Mouse (Mus musculus): Measurements from ENCODE around the gene Tgds.
"Not testable (repeated sequence)": the region's sequence is repeated elsewhere in the genome, so short reads cannot be mapped to it uniquely, and the experiment has no call there.

Tgds gene

GRCm38 (mm10) chr14:118131931-118132641, 469 bp downstream of the Tgds start:
- DNase-seq (ENCODE audit: low spot score): peak; percentile 22

DNA sequence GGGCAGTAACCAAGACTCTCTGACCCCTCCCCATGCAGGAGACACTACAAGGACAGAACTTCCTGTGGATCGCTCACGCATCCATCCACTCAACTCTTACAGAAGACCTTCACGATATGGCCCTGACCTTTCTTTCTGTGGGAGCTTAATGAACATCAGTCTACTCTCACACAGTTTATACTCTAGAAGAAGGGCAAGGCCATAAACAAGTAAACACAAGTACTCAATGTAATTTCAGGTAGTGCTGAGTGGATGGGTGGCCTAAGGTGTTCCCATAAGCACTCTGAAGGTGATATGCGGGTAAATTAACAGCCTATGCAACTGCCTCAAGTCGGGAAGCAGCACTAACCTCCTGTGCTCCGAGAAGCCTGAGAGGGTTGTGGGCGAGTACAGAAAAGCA, 1.1 kb downstream of the Tgds start:
- DNase-seq (ENCODE audit: low spot score): no peak

DNA sequence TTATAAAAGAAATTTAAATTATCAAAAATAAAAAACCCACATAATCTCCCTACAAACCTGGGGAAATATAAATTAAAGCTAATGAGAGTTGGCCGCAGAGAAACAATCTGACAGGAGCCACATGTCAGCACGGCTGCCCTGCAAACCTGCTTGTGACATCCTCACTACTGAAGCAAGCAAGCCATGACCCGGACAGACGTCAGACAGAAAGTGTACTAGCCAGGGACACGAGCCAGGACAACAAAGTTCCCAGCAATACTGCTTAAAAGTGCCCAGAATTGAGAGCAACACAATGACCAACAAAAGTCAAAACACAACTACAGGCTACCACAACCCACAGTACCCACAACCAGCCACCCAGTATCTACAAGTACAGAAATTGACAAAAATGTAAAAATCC, 6.3 kb downstream of the Tgds start:
- DNase-seq (ENCODE audit: low spot score): no peak

- no peak for DNase-seq (ENCODE audit: low spot score)
Observed at GRCm38 (mm10) chr14:118124771-118125170, 7.8 kb downstream of the Tgds start.

- DNase-seq (ENCODE audit: low spot score): no peak
Observed at GRCm38 (mm10) chr14:118124129-118124528, 8.4 kb downstream of the Tgds start.

GRCm38 (mm10) chr14:118113116-118113515, 19.4 kb downstream of the Tgds start:
- no peak for DNase-seq (ENCODE audit: low spot score)

DNA sequence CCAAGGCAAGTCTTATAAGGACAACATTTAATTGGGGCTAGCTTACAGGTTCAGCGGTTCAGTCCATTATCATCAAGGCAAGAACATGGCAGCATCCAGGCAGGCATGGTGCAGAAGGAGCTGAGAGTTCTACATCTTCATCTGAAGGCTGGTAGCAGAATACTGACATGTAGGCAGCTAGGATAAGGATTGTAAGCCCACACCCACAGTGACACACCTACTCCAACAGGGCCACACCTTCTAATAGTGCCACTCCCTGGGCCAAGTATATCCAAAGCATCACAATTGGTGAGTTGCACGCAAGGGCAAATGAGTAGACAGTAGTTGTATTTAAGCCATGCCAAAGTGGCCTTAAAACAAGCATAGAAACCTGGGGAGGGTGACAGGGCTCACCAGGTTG, 25.1 kb downstream of the Tgds start:
- DNase-seq (ENCODE audit: low spot score): not testable (repeated sequence)

GRCm38 (mm10) chr14:118101227-118101990, 31.1 kb downstream of the Tgds start:
- no peak for DNase-seq (ENCODE audit: low spot score)

DNA sequence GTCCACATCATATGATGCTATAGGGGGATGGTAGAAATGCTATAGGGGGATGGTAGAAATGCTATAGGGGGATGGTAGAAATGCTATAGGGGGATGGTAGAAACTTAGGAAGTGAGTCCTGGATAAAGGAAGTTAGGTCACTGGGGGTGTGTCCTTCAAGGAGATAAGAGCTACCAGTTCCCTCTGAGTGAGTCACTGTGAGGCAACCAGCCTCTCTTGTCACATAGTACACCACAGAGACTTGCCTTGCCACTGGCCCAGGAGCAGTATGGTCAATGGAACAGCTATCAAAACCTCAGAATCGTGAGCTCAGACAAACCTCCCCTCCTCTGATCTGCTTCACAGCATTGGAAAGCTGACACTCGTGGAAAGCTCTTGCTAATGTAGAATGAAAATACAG, 34.3 kb downstream of the Tgds start:
- DNase-seq (ENCODE audit: low spot score): no peak

- DNase-seq (ENCODE audit: low spot score): no peak
Observed at GRCm38 (mm10) chr14:118089806-118090392, 42.7 kb downstream of the Tgds start.

GRCm38 (mm10) chr14:118089215-118089805, 43.2 kb downstream of the Tgds start:
- peak; percentile 86 for DNase-seq (ENCODE audit: low spot score)

- DNase-seq (ENCODE audit: low spot score): peak; percentile 35
Observed at GRCm38 (mm10) chr14:118088437-118089207, 43.9 kb downstream of the Tgds start.

DNA sequence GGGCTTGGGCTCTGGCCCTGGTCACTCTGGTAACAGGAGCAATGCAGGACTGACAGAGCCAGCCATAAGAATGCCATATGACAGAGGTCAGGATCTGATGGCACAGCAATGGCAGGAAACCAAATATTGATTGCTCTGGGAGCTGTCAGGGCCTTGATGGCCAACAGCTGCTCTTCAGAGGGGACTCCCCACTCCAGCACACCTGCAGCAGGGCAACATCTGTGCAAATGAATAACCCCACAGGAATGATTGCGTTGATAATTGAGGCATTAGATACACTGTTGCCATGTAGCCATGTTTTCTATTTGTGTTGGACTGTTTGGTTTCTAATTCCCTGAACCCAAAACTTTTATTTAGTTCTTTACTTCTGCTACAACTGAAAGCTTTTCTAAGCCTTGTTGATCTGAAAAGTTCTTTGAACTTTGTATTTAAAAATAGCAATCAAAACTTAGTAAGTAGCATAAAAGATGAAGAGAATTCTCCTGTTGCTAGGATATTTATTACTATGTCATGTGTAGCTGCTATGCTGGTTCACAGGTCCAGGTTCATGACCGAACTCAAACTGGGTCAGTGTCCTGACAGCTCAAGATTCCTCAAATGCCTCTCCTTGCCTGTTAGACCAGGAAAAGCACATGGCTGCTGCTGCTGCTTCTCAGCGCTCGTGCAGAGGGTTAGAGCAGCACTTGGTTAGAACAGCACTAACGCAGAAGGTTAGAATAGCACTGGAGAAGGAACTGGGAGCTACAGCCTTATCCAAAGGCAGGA, 46.1 kb downstream of the Tgds start:
- DNase-seq (ENCODE audit: low spot score): peak; percentile 27

DNA sequence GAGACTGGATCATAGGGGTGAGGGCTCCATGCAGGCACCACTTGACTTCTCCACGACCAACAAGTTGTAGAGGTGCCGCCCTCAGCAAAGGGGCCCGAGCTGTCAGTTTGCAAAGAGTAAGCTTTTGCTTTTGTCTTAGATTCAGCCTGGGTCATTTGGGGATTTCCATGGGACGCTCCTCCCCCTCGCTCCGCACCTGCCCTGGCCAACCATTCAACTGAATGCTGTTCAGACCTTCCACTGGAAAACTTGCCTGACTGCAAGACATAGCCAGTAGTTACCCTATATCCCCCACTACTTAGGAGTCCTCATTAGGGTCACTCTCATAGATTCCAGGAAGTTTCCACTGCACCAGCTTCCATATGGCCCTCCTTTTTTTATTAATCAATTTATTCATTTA, 48.7 kb downstream of the Tgds start:
- DNase-seq (ENCODE audit: low spot score): no peak

GRCm38 (mm10) chr14:118080606-118081005, 51.9 kb downstream of the Tgds start:
- no peak for DNase-seq (ENCODE audit: low spot score)

DNA sequence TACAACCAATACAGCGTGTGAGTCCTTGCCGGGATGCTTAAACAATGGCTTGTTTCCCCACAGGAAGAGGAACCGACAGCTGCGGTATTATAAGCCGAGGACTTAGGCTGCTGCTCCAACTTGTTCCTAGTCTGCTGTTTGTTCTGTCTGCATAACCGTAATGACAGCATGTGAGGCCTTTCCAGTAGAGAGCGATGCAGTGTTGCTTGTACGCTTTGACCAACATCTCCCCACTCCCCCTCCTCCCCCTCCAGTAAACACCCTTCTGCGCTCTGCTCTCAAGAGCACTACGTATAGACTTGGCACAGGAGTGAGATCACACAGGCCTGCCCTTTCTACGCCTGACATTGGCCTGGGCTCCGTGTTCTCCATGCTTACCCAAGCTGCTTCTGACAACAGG, 62.5 kb downstream of the Tgds start:
- no peak for DNase-seq (ENCODE audit: low spot score)

GRCm38 (mm10) chr14:118069439-118070079, 63.0 kb downstream of the Tgds start:
- no peak for DNase-seq (ENCODE audit: low spot score)

Measured in MN1 (cell line).